Mouse (Mus musculus): Measurements from ENCODE around the gene Mnt.

GRCm38 (mm10) chr11:74840739-74841138 lies 10.0 kb downstream of the Mnt start:
- no peak for TF ChIP-seq CTCF (IDR thresholded peaks at IDR 0.05; ENCODE audit: insufficient read depth, low read depth, low read length)
- no peak for TF ChIP-seq POLR2A (IDR thresholded peaks at IDR 0.05; ENCODE audit: insufficient read depth, low read depth, low read length)
